Mouse (Mus musculus): ENCODE results near the gene S100a1.

Gene S100a1

GRCm38 (mm10) chr3:90493831-90494540, 20.2 kb downstream of the S100a1 start:
- CTCF ChIA-PET: no interaction called here

GRCm38 (mm10) chr3:90491350-90491749, 22.8 kb downstream of the S100a1 start:
- CTCF ChIA-PET: interaction anchor here (0.5 to 3.1 kb wide), 47 partner anchors 9 to 751 kb away, joined by 3 to 33 read pairs (median 4); partner anchors contain the start of genes S100a7a (in 3 of the 4), S100a16 (in 1 of the 4), S100a3 (in 1 of the 4) and Slc27a3 (in 1 of the 4)

More at GRCm38 (mm10) chr3:90493831-90494540, 20.2 kb downstream of the S100a1 start:
- POLR2A ChIA-PET: interaction anchor here in 3 of 4 experiments (0.9 to 19.9 kb wide), 17 partner anchors 8 to 247 kb away, joined by 3 to 802 read pairs (median 4); partner anchors contain the start of genes Chtop (in 3 of the 3), S100a1 (in 1 of the 3), S100a13 (in 1 of the 3) and S100a14 (in 1 of the 3)

GRCm38 (mm10) chr3:90490696-90491256, 23.4 kb downstream of the S100a1 start, which contains the start of gene Snapin:
TSS of gene Snapin (minus strand) at chr3:90491033.
- CTCF ChIA-PET: interaction anchor here (0.5 to 3.1 kb wide), 51 partner anchors 9 to 752 kb away, joined by 3 to 33 read pairs (median 4); partner anchors contain the start of genes S100a7a (in 3 of the 4), S100a16 (in 1 of the 4), S100a3 (in 1 of the 4) and Slc27a3 (in 1 of the 4)
- POLR2A ChIA-PET: interaction anchor here (0.6 to 19.9 kb wide), 70 partner anchors 9 to 279 kb away, joined by 3 to 802 read pairs (median 4); partner anchors contain the start of genes Chtop (in 3 of the 4), S100a14 (in 2 of the 4), Slc27a3 (in 2 of the 4) and Gatad2b (in 1 of the 4)

More at GRCm38 (mm10) chr3:90491350-90491749, 22.8 kb downstream of the S100a1 start:
- POLR2A ChIA-PET: interaction anchor here (0.6 to 19.9 kb wide), 63 partner anchors 9 to 280 kb away, joined by 3 to 802 read pairs (median 5); partner anchors contain the start of genes Chtop (in 3 of the 4), S100a14 (in 2 of the 4), Slc27a3 (in 2 of the 4) and Ilf2 (in 1 of the 4)

GRCm38 (mm10) chr3:90488576-90488975, 25.6 kb downstream of the S100a1 start:
- CTCF ChIA-PET: interaction anchor here in 1 of 4 experiments (0.7 to 1.4 kb wide), 2 partner anchors 76 to 222 kb away, joined by 3 to 4 read pairs; no protein-coding TSS in a partner anchor
- POLR2A ChIA-PET: interaction anchor here in 3 of 4 experiments (0.5 to 19.9 kb wide), 8 partner anchors 10 to 241 kb away, joined by 3 to 802 read pairs (median 11); partner anchors contain the start of genes Chtop (in 1 of the 3), S100a1 (in 1 of the 3), S100a13 (in 1 of the 3) and Slc27a3 (in 1 of the 3)

- POLR2A ChIA-PET: interaction anchor here (0.5 to 19.9 kb wide), 9 partner anchors 9 to 114 kb away, joined by 3 to 802 read pairs (median 6); partner anchors contain the start of genes Chtop (in 1 of the 4), S100a1 (in 1 of the 4) and S100a13 (in 1 of the 4)
- CTCF ChIA-PET: interaction anchor here in 2 of 4 experiments (0.6 to 1.4 kb wide), 2 partner anchors 74 to 135 kb away, joined by 3 to 4 read pairs; no protein-coding TSS in a partner anchor
These were observed 27.2 kb downstream of the S100a1 start for GRCm38 (mm10) chr3:90486998-90487397.

- POLR2A ChIA-PET: interaction anchor here (0.6 to 1.6 kb wide), 32 partner anchors 8 to 228 kb away, joined by 3 to 9 read pairs (median 4); partner anchors contain the start of genes Snapin (in 2 of the 4), S100a14 (in 1 of the 4) and Slc39a1 (in 1 of the 4)
- CTCF ChIA-PET: interaction anchor here in 3 of 4 experiments (0.7 to 0.9 kb wide), 6 partner anchors 15 to 177 kb away, joined by 3 to 7 read pairs (median 4); partner anchors contain the start of gene Snapin (in 1 of the 3)
These were observed 38.2 kb downstream of the S100a1 start, which contains the start of gene Ilf2 for GRCm38 (mm10) chr3:90475831-90476611. TSS of gene Ilf2 (plus strand) at chr3:90476126.

GRCm38 (mm10) chr3:90475151-90475830, 38.9 kb downstream of the S100a1 start:
- POLR2A ChIA-PET: interaction anchor here (0.6 to 1.6 kb wide), 34 partner anchors 9 to 254 kb away, joined by 3 to 9 read pairs (median 4); partner anchors contain the start of genes Snapin (in 2 of the 4), S100a14 (in 1 of the 4) and Slc39a1 (in 1 of the 4)
- CTCF ChIA-PET: interaction anchor here in 3 of 4 experiments (0.7 to 0.9 kb wide), 8 partner anchors 15 to 219 kb away, joined by 3 to 7 read pairs (median 5); partner anchors contain the start of gene Snapin (in 1 of the 3)

GRCm38 (mm10) chr3:90472213-90472612, 42.0 kb downstream of the S100a1 start:
- ChIA-PET POLR2A (interaction anchor here in 2 of 4 experiments (0.6 to 1.0 kb wide), 2 partner anchors 18 to 41 kb away, joined by 3 read pairs; partner anchors contain the start of gene Snapin (in 1 of the 2)), CTCF (interaction anchor here in 1 of 4 experiments (0.9 kb wide), 1 partner anchor 8 kb away, joined by 3 read pairs; no protein-coding TSS in a partner anchor)

- POLR2A ChIA-PET: interaction anchor here (0.6 to 4.8 kb wide), 27 partner anchors 11 to 175 kb away, joined by 3 to 33 read pairs (median 5); partner anchors contain the start of genes Chtop (in 2 of the 4), Slc27a3 (in 2 of the 4), Snapin (in 2 of the 4) and Gatad2b (in 1 of the 4)
- CTCF ChIA-PET: interaction anchor here (0.5 to 5.1 kb wide), 25 partner anchors 10 to 1444 kb away, joined by 3 to 47 read pairs (median 4); partner anchors contain the start of gene Slc27a3 (in 1 of the 4)
These were observed 46.4 kb downstream of the S100a1 start for GRCm38 (mm10) chr3:90467618-90468300.

GRCm38 (mm10) chr3:90466311-90466766, 47.9 kb downstream of the S100a1 start:
- POLR2A ChIA-PET: interaction anchor here (0.6 to 4.8 kb wide), 25 partner anchors 8 to 350 kb away, joined by 3 to 33 read pairs (median 4); partner anchors contain the start of genes Snapin (in 2 of the 4), Chtop (in 1 of the 4), Ints3 (in 1 of the 4) and Slc27a3 (in 1 of the 4)
- CTCF ChIA-PET: interaction anchor here (0.6 to 5.1 kb wide), 20 partner anchors 11 to 250 kb away, joined by 3 to 47 read pairs (median 4); partner anchors contain the start of gene Slc39a1 (in 1 of the 4)

GRCm38 (mm10) chr3:90465686-90466310, 48.4 kb downstream of the S100a1 start, which contains the start of gene Npr1:
TSS of gene Npr1 (minus strand) at chr3:90465866.
- POLR2A ChIA-PET: interaction anchor here in 3 of 4 experiments (1.0 to 4.8 kb wide), 18 partner anchors 10 to 103 kb away, joined by 3 to 33 read pairs (median 6); partner anchors contain the start of genes Ints3 (in 1 of the 3) and Slc27a3 (in 1 of the 3)
- CTCF ChIA-PET: interaction anchor here in 3 of 4 experiments (1.1 to 5.1 kb wide), 5 partner anchors 53 to 92 kb away, joined by 3 to 47 read pairs (median 13); no protein-coding TSS in a partner anchor

- CTCF ChIA-PET: interaction anchor here in 3 of 4 experiments (0.6 to 5.1 kb wide), 6 partner anchors 23 to 92 kb away, joined by 3 to 47 read pairs (median 6); no protein-coding TSS in a partner anchor
- POLR2A ChIA-PET: interaction anchor here in 3 of 4 experiments (0.6 to 4.8 kb wide), 16 partner anchors 9 to 120 kb away, joined by 3 to 33 read pairs (median 6); partner anchors contain the start of genes Ilf2 (in 1 of the 3), Ints3 (in 1 of the 3) and Snapin (in 1 of the 3)
These were observed 49.0 kb downstream of the S100a1 start for GRCm38 (mm10) chr3:90465081-90465685.

- CTCF ChIA-PET: interaction anchor here (0.5 to 5.1 kb wide), 9 partner anchors 8 to 500 kb away, joined by 3 to 47 read pairs (median 4); no protein-coding TSS in a partner anchor
- POLR2A ChIA-PET: interaction anchor here in 3 of 4 experiments (0.5 to 4.8 kb wide), 24 partner anchors 8 to 287 kb away, joined by 3 to 33 read pairs (median 5); partner anchors contain the start of genes Ilf2 (in 1 of the 3), Ints3 (in 1 of the 3) and Snapin (in 1 of the 3)
These were observed 49.6 kb downstream of the S100a1 start for GRCm38 (mm10) chr3:90464552-90465080.
